Mouse (Mus musculus): ENCODE data around the gene Wwc1.

DNA sequence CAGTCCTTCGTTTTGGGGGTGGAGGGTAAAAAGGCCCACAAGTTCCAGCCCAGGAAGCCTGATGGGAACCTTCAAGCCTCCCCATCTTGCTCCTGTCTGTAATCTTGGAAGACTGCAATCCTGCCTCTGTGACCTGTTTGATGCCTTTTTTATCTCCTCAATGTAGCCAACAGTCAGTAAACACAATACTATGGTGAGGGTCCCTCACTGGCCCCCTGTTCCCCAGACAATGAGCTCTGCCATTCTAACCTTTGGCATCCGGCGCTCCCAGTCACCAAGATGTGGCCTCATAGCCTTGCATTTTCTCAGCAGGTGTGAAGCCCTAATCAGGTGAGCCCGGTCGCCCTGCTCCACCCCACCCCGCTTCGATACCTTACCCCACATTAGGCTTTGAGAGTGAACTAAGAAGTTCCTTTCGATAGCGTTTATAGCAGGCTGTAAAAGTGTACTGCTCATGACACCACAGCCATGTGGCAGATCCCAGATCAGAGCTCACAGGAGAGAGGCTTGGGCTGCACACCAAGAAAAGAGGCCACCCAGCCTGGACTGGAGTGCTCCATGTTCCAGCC is 16.3 kb downstream of the Wwc1 start:
- TF ChIP-seq POLR2A (IDR thresholded peaks at IDR 0.05; ENCODE audit: control insufficient read depth, extremely low read depth, insufficient read depth, low read length, poor library complexity) (no peak), CTCF (IDR thresholded peaks at IDR 0.05; ENCODE audit: borderline replicate concordance, control insufficient read depth, extremely low read depth, insufficient read depth, low read length, poor library complexity) (no peak)
